Mouse (Mus musculus): ENCODE data around the gene Ptcd1. TPM values are rescaled to one million over a fixed set of nuclear protein-coding genes. Genes with fewer than 3 reads are reported as not detected.
"Not testable (repeated sequence)": the region's sequence is repeated elsewhere in the genome, so short reads cannot be mapped to it uniquely, and the experiment has no call there.

Gene Ptcd1
- polyA plus RNA-seq, 1 experiment from 2014 or later: 15.0 TPM

GRCm38 (mm10) chr5:145101451-145101850 lies 65.5 kb downstream of the Ptcd1 start:
- not testable (repeated sequence) for DNase-seq (ENCODE audit: low spot score); H3K4me3 ChIP-seq; H3K27ac ChIP-seq; H3K9me3 ChIP-seq; H3K27me3 ChIP-seq (ENCODE audit: insufficient read depth, poor library complexity, severe bottlenecking); H3K4me1 ChIP-seq
- 96% methylated on average over 11 of the region's 11 CpGs for WGBS
- peaks cover 98% of the 10 kb centered on the region for H3K36me3 ChIP-seq

- Histone ChIP-seq H3K9me3 (no peaks in the 10 kb centered on the region), H3K4me1 (no peaks in the 10 kb centered on the region), H3K36me3 (peaks cover 98% of the 10 kb centered on the region), H3K27me3 (ENCODE audit: insufficient read depth, poor library complexity, severe bottlenecking) (no peaks in the 10 kb centered on the region), H3K27ac (no peak overlapping the region), H3K4me3 (no peak overlapping the region)
- WGBS: 94% methylated on average over 9 of the region's 9 CpGs
- no peak for DNase-seq (ENCODE audit: low spot score)
Observed at GRCm38 (mm10) chr5:145100960-145101359, 65.9 kb downstream of the Ptcd1 start.

GRCm38 (mm10) chr5:145098340-145098821 lies 68.5 kb downstream of the Ptcd1 start:
- Histone ChIP-seq H3K36me3 (peaks cover 89% of the 10 kb centered on the region), H3K9me3 (no peaks in the 10 kb centered on the region), H3K27me3 (ENCODE audit: insufficient read depth, poor library complexity, severe bottlenecking) (no peaks in the 10 kb centered on the region), H3K4me3 (no peak overlapping the region), H3K4me1 (no peaks in the 10 kb centered on the region), H3K27ac (no peak overlapping the region)
- DNase-seq (ENCODE audit: low spot score): no peak
- WGBS: 90% methylated on average over 10 of the region's 10 CpGs

Other genes with a start within 250 kb of the Ptcd1 start
- gene Smurf1, start 201.3 kb downstream of the Ptcd1 start, polyA plus RNA-seq (2016; fragmentation: Nextera tagmentation; extraction: Ambion mirVana): 15.5 and 16.1 TPM in 2 replicates
- gene Gm4871, start 134.4 kb downstream of the Ptcd1 start, polyA plus RNA-seq (2016; fragmentation: Nextera tagmentation; extraction: Ambion mirVana): not detected in 2 replicates
- gene 1700018F24Rik, start 124.1 kb downstream of the Ptcd1 start, polyA plus RNA-seq (2016; fragmentation: Nextera tagmentation; extraction: Ambion mirVana): not detected in 2 replicates
- gene Arpc1a, start 83.3 kb downstream of the Ptcd1 start, polyA plus RNA-seq (2016; fragmentation: Nextera tagmentation; extraction: Ambion mirVana): 113 and 117 TPM in 2 replicates
- gene Kpna7, start 83.1 kb downstream of the Ptcd1 start, polyA plus RNA-seq (2016; fragmentation: Nextera tagmentation; extraction: Ambion mirVana): not detected in 2 replicates
- 195 and 218 TPM in 2 replicates for gene Arpc1b, start 52.9 kb downstream of the Ptcd1 start, polyA plus RNA-seq (2016; fragmentation: Nextera tagmentation; extraction: Ambion mirVana)
- 79.4 and 86.3 TPM in 2 replicates for gene Pdap1, start 26.9 kb downstream of the Ptcd1 start, polyA plus RNA-seq (2016; fragmentation: Nextera tagmentation; extraction: Ambion mirVana)
- gene Bud31, start 26.7 kb downstream of the Ptcd1 start, polyA plus RNA-seq (2016; fragmentation: Nextera tagmentation; extraction: Ambion mirVana): 162 and 200 TPM in 2 replicates
- 38.8 and 53.3 TPM in 2 replicates for gene Cpsf4, start 105 bp upstream of the Ptcd1 start, polyA plus RNA-seq (2016; fragmentation: Nextera tagmentation; extraction: Ambion mirVana)
- 717 and 837 TPM in 2 replicates for gene Atp5j2, start 25.0 kb upstream of the Ptcd1 start, polyA plus RNA-seq (2016; fragmentation: Nextera tagmentation; extraction: Ambion mirVana)
- 6.1 TPM in 2 replicates for gene Zkscan14, start 34.8 kb upstream of the Ptcd1 start, polyA plus RNA-seq (2016; fragmentation: Nextera tagmentation; extraction: Ambion mirVana)
- 10.9 and 11.8 TPM in 2 replicates for gene Zkscan5, start 37.5 kb upstream of the Ptcd1 start, polyA plus RNA-seq (2016; fragmentation: Nextera tagmentation; extraction: Ambion mirVana)
- 32.5 and 38.0 TPM in 2 replicates for gene Zfp655, start 64.6 kb upstream of the Ptcd1 start, polyA plus RNA-seq (2016; fragmentation: Nextera tagmentation; extraction: Ambion mirVana)
- gene Zscan25, start 113.4 kb upstream of the Ptcd1 start, polyA plus RNA-seq (2016; fragmentation: Nextera tagmentation; extraction: Ambion mirVana): 0.16 and 0.33 TPM in 2 replicates
- not detected in 2 replicates for gene Cyp3a57, start 178.2 kb upstream of the Ptcd1 start, polyA plus RNA-seq (2016; fragmentation: Nextera tagmentation; extraction: Ambion mirVana)